Mouse (Mus musculus): ENCODE results near the gene Gper1. TPM values are rescaled to one million over a fixed set of nuclear protein-coding genes. Genes with fewer than 3 reads are reported as not detected.
A peak's percentile ranks its signal among the peaks of the same experiment; 100 is the strongest.

Gper1 gene
- polyA plus RNA-seq, 1 experiment from 2014 or later = 2.9 TPM

DNA sequence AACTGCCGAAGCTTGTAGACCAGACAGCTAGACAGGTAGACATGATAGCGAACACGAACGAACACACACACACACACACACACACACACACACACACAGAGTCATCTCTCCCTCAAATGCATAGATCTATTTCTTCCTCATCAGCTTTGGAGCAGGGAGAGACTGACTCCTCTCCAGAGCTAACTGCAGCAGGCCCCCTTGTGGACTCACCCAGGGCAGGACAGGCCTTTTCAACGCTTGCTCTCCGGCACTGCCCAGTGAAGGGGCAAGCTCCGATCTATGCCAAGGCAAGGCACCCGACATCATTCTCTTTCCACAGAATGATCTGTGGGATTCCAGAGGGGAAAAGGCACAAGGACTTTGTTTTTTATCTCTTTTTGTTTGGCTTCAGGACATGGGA is 22.3 kb downstream of the Gper1 start:
- no peak overlapping the region for H3K4me3 ChIP-seq (replicated peaks; ENCODE audit: low read length)

GRCm38 (mm10) chr5:139448025-139448424 is 25.1 kb downstream of the Gper1 start:
- no peaks in the 10 kb centered on the region for H3K9me3 ChIP-seq (replicated peaks; ENCODE audit: control insufficient read depth, low read length)
- peaks cover 16% of the 10 kb centered on the region for H3K4me1 ChIP-seq (ENCODE audit: control insufficient read depth, insufficient read depth, low read length)
- H3K27ac ChIP-seq (ENCODE audit: low read length) = no peak overlapping the region
- no peak overlapping the region for H3K4me2 ChIP-seq (ENCODE audit: low read depth, low read length)
- H3K9ac ChIP-seq (ENCODE audit: low read length) = no peak overlapping the region
- WGBS = 61% methylated on average over 6 of the region's 6 CpGs
- no peak overlapping the region for H3K4me3 ChIP-seq (replicated peaks; ENCODE audit: low read length)
- no peaks in the 10 kb centered on the region for H3K27me3 ChIP-seq (ENCODE audit: control insufficient read depth, insufficient read depth, low read length)
- no peak for ATAC-seq (ENCODE audit: insufficient read depth, low FRiP score)
- no peaks in the 10 kb centered on the region for H3K36me3 ChIP-seq (ENCODE audit: control insufficient read depth, insufficient read depth, low read length)

More for the DNA sequence above, 22.3 kb downstream of the Gper1 start:
- no peaks in the 10 kb centered on the region for H3K36me3 ChIP-seq (ENCODE audit: control insufficient read depth, insufficient read depth, low read length)
- no peak overlapping the region for H3K27ac ChIP-seq (ENCODE audit: low read length)
- no peak overlapping the region for H3K4me2 ChIP-seq (ENCODE audit: low read depth, low read length)
- peaks cover 26% of the 10 kb centered on the region for H3K4me1 ChIP-seq (ENCODE audit: control insufficient read depth, insufficient read depth, low read length)
- H3K9me3 ChIP-seq (replicated peaks; ENCODE audit: control insufficient read depth, low read length) = no peaks in the 10 kb centered on the region
- no peak overlapping the region for H3K9ac ChIP-seq (ENCODE audit: low read length)
- WGBS = 78% methylated on average over 8 of the region's 8 CpGs
- no peak for ATAC-seq (ENCODE audit: insufficient read depth, low FRiP score)
- H3K27me3 ChIP-seq (ENCODE audit: control insufficient read depth, insufficient read depth, low read length) = no peaks in the 10 kb centered on the region

DNA sequence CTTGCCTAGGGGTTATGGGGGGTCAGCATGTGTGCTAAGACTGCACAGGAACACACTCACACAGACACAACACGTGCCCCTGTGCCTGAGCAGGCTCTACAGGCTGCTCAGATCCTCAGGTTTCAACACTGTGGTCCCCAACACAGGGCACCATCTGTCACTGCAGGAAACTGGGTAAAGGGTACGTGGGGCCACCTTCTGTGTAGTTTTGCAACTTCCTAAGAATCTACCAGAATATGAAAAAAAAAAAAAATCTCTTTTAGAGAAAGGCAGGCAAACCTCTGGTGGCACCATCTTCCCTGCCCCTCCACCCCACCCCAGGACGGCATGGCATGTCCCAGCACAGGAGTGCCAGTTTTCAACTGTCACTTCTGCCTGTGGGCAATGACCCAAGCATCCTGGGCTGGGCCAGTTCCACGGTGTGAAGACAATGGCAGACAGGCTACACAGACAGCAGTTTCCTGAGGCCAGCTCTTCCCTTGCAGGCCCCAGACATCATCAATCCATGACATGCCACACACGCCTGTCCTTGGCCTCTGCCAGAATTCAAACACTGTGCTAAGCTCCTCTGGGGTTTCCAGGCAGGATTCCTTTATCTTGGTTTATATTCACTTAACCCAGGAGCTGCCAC is 26.3 kb downstream of the Gper1 start:
- Histone ChIP-seq H3K9me3 (replicated peaks; ENCODE audit: control insufficient read depth, low read length) (no peaks in the 10 kb centered on the region), H3K4me1 (ENCODE audit: control insufficient read depth, insufficient read depth, low read length) (peaks cover 12% of the 10 kb centered on the region), H3K9ac (ENCODE audit: low read length) (peak overlapping the region; percentile 31; the same call in 1 of the 2 replicates), H3K27ac (ENCODE audit: low read length) (no peak overlapping the region), H3K36me3 (ENCODE audit: control insufficient read depth, insufficient read depth, low read length) (no peaks in the 10 kb centered on the region), H3K27me3 (ENCODE audit: control insufficient read depth, insufficient read depth, low read length) (no peaks in the 10 kb centered on the region), H3K4me3 (replicated peaks; ENCODE audit: low read length) (no peak overlapping the region), H3K4me2 (ENCODE audit: low read depth, low read length) (no peak overlapping the region)
- ATAC-seq (ENCODE audit: insufficient read depth, low FRiP score) = no peak
- WGBS = 43% methylated on average over 5 of the region's 5 CpGs

DNA sequence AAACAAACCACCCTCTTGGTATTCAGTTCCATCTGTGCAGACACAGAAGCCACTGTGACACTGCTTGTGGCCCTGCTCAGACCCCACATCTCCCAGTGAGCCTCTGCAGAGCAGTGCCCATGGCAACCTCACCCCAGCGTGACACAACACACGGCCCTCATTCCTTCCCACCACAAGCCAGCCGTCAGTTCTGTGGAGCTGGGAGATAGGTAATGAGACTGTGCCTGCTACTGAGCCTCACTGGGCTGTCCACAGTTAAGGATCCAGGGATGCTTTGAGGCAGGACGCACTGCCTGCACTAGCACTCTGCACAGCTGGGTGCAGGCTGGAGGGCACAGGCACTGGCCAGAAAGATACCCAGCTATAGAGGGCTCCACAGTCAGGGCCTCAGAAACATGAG is 27.0 kb downstream of the Gper1 start:
- WGBS = 49% methylated on average over 4 of the region's 4 CpGs
- H3K4me2 ChIP-seq (ENCODE audit: low read depth, low read length) = no peak overlapping the region
- no peak for ATAC-seq (ENCODE audit: insufficient read depth, low FRiP score)
- H3K4me1 ChIP-seq (ENCODE audit: control insufficient read depth, insufficient read depth, low read length) = peaks cover 10% of the 10 kb centered on the region
- no peaks in the 10 kb centered on the region for H3K27me3 ChIP-seq (ENCODE audit: control insufficient read depth, insufficient read depth, low read length)
- no peaks in the 10 kb centered on the region for H3K36me3 ChIP-seq (ENCODE audit: control insufficient read depth, insufficient read depth, low read length)
- H3K9ac ChIP-seq (ENCODE audit: low read length) = peak overlapping the region; percentile 26; the same call in 1 of the 2 replicates
- H3K27ac ChIP-seq (ENCODE audit: low read length) = no peak overlapping the region
- H3K4me3 ChIP-seq (replicated peaks; ENCODE audit: low read length) = no peak overlapping the region
- no peaks in the 10 kb centered on the region for H3K9me3 ChIP-seq (replicated peaks; ENCODE audit: control insufficient read depth, low read length)

GRCm38 (mm10) chr5:139453031-139453430 is 30.1 kb downstream of the Gper1 start:
- Histone ChIP-seq H3K4me2 (ENCODE audit: low read depth, low read length) (no peak overlapping the region), H3K9ac (ENCODE audit: low read length) (no peak overlapping the region), H3K9me3 (replicated peaks; ENCODE audit: control insufficient read depth, low read length) (no peaks in the 10 kb centered on the region), H3K27ac (ENCODE audit: low read length) (peak overlapping the region; percentile 8; the same call in 1 of the 2 replicates), H3K4me1 (ENCODE audit: control insufficient read depth, insufficient read depth, low read length) (peaks cover 9% of the 10 kb centered on the region), H3K4me3 (replicated peaks; ENCODE audit: low read length) (no peak overlapping the region), H3K36me3 (ENCODE audit: control insufficient read depth, insufficient read depth, low read length) (no peaks in the 10 kb centered on the region; the same call in 1 of the 2 replicates), H3K27me3 (ENCODE audit: control insufficient read depth, insufficient read depth, low read length) (no peaks in the 10 kb centered on the region)
- 89% methylated on average over 10 of the region's 10 CpGs for whole genome bisulfite sequencing
- ATAC-seq (ENCODE audit: insufficient read depth, low FRiP score) = no peak

DNA sequence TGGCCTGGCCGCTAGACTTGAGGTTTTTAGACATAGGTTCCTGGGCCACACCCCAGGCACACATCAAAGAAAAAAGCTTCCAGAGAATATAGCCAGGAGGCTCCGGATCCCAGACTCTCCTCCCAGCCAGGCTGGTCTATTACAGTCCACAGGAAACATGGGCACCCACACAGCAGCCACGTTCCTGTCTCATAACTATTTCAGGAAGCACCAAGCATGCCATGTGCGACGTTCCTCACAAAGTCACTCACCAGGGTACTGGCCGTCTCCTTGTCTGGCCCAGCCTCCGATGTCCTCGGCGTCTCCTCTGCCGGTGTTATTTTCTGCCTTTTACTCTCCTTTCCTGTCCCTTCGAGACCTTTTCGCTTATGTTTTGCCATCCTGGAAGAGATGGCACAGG is 32.2 kb downstream of the Gper1 start:
- H3K4me1 ChIP-seq (ENCODE audit: control insufficient read depth, insufficient read depth, low read length) = peaks cover 8% of the 10 kb centered on the region; the same call in 1 of the 2 replicates
- H3K9ac ChIP-seq (ENCODE audit: low read length) = no peak overlapping the region
- H3K27ac ChIP-seq (ENCODE audit: low read length) = no peak overlapping the region
- no peaks in the 10 kb centered on the region; the same call in 1 of the 2 replicates for H3K36me3 ChIP-seq (ENCODE audit: control insufficient read depth, insufficient read depth, low read length)
- 87% methylated on average over 12 of the region's 12 CpGs for WGBS
- no peaks in the 10 kb centered on the region for H3K9me3 ChIP-seq (replicated peaks; ENCODE audit: control insufficient read depth, low read length)
- no peak for ATAC-seq (ENCODE audit: insufficient read depth, low FRiP score)
- no peak overlapping the region for H3K4me2 ChIP-seq (ENCODE audit: low read depth, low read length)
- H3K4me3 ChIP-seq (replicated peaks; ENCODE audit: low read length) = no peak overlapping the region
- no peaks in the 10 kb centered on the region for H3K27me3 ChIP-seq (ENCODE audit: control insufficient read depth, insufficient read depth, low read length)

- no peaks in the 10 kb centered on the region for H3K9me3 ChIP-seq (replicated peaks; ENCODE audit: control insufficient read depth, low read length)
- H3K36me3 ChIP-seq (ENCODE audit: control insufficient read depth, insufficient read depth, low read length) = no peaks in the 10 kb centered on the region; the same call in 1 of the 2 replicates
- H3K27me3 ChIP-seq (ENCODE audit: control insufficient read depth, insufficient read depth, low read length) = no peaks in the 10 kb centered on the region
- H3K9ac ChIP-seq (ENCODE audit: low read length) = no peak overlapping the region
- no peak overlapping the region for H3K4me2 ChIP-seq (ENCODE audit: low read depth, low read length)
- H3K4me1 ChIP-seq (ENCODE audit: control insufficient read depth, insufficient read depth, low read length) = peaks cover 8% of the 10 kb centered on the region; the same call in 1 of the 2 replicates
- H3K27ac ChIP-seq (ENCODE audit: low read length) = peak overlapping the region; percentile 70
- no peak for ATAC-seq (ENCODE audit: insufficient read depth, low FRiP score)
- H3K4me3 ChIP-seq (replicated peaks; ENCODE audit: low read length) = no peak overlapping the region
- WGBS = 63% methylated on average over 8 of the region's 8 CpGs
Observed at GRCm38 (mm10) chr5:139457241-139457640, 34.3 kb downstream of the Gper1 start.

- H3K4me2 ChIP-seq (ENCODE audit: low read depth, low read length) = peak overlapping the region; percentile 96
- no peaks in the 10 kb centered on the region; the same call in 1 of the 2 replicates for H3K36me3 ChIP-seq (ENCODE audit: control insufficient read depth, insufficient read depth, low read length)
- H3K4me3 ChIP-seq (replicated peaks; ENCODE audit: low read length) = peak overlapping the region; percentile 60
- H3K9me3 ChIP-seq (replicated peaks; ENCODE audit: control insufficient read depth, low read length) = no peaks in the 10 kb centered on the region
- H3K27me3 ChIP-seq (ENCODE audit: control insufficient read depth, insufficient read depth, low read length) = no peaks in the 10 kb centered on the region
- no peak for ATAC-seq (ENCODE audit: insufficient read depth, low FRiP score)
- H3K9ac ChIP-seq (ENCODE audit: low read length) = peak overlapping the region; percentile 70
- H3K4me1 ChIP-seq (ENCODE audit: control insufficient read depth, insufficient read depth, low read length) = peaks cover 8% of the 10 kb centered on the region; the same call in 1 of the 2 replicates
- H3K27ac ChIP-seq (ENCODE audit: low read length) = no peak overlapping the region
- 8% methylated on average over 10 of the region's 10 CpGs for WGBS
Observed at GRCm38 (mm10) chr5:139459938-139460337, 37.0 kb downstream of the Gper1 start.

DNA sequence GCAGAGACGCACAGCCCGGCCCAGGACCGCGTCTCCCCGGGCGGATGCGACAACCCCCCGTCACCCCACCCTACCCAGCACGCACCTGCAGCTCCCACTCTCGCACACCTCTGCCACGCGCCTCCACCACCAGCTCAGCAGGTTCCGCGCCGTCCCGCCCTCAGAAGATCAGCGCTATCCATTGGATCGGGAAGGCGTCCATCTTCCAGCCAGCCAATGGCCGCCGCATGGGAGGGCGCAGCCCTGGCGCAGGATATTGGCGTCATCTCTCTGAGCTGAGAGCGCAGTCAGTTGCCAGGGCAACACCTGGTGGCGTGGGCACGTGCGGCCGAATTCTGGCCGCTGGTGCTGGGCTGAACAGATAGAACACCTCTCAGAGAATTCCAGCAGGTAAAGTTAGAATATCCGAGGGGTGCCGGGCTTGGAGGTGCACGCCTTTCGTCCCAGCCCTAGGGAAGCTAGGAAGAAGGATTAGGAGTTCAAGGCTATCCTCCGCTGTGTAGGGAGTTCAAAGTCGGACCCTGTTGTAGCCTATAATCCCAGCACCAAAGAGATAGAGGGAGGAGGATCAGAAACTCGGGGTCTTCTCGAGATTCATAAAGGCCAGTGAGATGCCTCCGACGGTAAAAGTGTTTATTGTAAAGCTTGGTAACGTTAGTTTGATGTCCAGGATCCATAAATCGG is 37.6 kb downstream of the Gper1 start, which contains the start of gene 3110082I17Rik:
TSS of gene 3110082I17Rik (minus strand) at position 144 of the 684 bp plus-strand sequence.
- WGBS = 4% methylated on average over 42 of the region's 42 CpGs
- Histone ChIP-seq H3K9ac (ENCODE audit: low read length) (peak within 1 kb of the TSS; percentile 70), H3K4me3 (replicated peaks; ENCODE audit: low read length) (peak within 1 kb of the TSS; percentile 60), H3K9me3 (replicated peaks; ENCODE audit: control insufficient read depth, low read length) (no peaks in the 10 kb centered on the region), H3K4me1 (ENCODE audit: control insufficient read depth, insufficient read depth, low read length) (peaks cover 8% of the 10 kb centered on the region; the same call in 1 of the 2 replicates), H3K4me2 (ENCODE audit: low read depth, low read length) (peak within 1 kb of the TSS; percentile 96), H3K27me3 (ENCODE audit: control insufficient read depth, insufficient read depth, low read length) (no peaks in the 10 kb centered on the region), H3K36me3 (ENCODE audit: control insufficient read depth, insufficient read depth, low read length) (no peaks in the 10 kb centered on the region), H3K27ac (ENCODE audit: low read length) (no peak within 1 kb of the TSS)
- ATAC-seq (ENCODE audit: insufficient read depth, low FRiP score) = peak; percentile 98

All from stomach, embryonic 16.5 days (tissue).